Mouse (Mus musculus): ENCODE data around the gene Fam78b. TPM values are rescaled to one million over a fixed set of nuclear protein-coding genes. Genes with fewer than 3 reads are reported as not detected.

The Fam78b gene
- 10 to 100 TPM in 1 of 2 experiments, 1 to 10 TPM in 1; 8.9 to 10.1 TPM for total RNA-seq (2023)

GRCm38 (mm10) chr1:167001174-167001843 lies at the start of gene Fam78b:
Fam78b (plus strand) TSS chr1:167001417.

Measured in monocyte, adult 59 days (primary cell).